Mouse (Mus musculus) CD4-positive naive resting alpha-beta T cell, adult 57 days (primary cell): ENCODE data around the gene Olfr1222. TPM values are rescaled to one million over a fixed set of nuclear protein-coding genes. Genes with fewer than 3 reads are reported as not detected.

Experiments
- total RNA-seq: library from RNA; stranded (reverse); gene quantifications from one replicate; pipeline ENCODE4 v1.2.4, GENCODE M21; 2023

Olfr1222 gene
- not detected for total RNA-seq

DNA sequence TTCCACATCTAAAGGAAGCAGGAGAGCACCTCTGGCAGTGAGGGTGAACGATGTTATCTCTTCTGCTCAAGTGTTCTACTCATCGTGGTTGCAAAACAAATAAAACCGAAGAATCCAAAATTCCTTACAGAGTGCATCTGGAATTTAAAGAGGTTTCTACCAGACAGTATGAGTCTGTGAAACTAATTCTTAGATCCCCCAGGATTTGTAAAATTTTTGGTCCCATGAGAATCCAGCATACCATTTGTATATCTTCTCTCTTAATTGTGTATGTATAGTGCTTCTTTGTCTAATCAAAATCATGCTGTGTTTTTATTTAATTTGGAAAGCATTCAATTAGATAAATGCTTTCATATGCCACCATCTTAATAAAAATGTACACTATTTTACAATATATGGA lies at the start of gene Olfr1222:
TSS of gene Olfr1222 (minus strand) at position 101 of the 400 bp plus-strand sequence.

DNA sequence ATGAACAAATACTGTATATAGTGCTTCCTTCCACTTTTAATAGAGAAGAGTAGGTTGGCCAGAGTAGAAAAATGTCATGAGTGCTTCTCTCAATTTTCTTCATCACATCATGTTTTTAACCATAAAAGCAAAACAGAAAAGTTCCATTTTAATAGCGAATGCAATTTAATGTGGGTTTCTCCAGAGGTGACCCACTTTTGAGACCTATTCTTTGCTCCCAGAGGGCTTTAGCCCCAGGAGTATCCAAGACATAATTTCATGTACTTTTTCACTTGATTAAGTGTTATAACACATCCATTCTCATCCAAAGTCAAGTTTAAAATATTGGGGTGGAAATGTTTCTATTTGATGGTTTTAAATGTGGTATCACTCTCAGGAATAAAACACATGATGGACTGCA lies 41.7 kb upstream of the Olfr1222 start, which contains the start of gene Olfr1225:
TSS of gene Olfr1225 (minus strand) at position 101 of the 400 bp plus-strand sequence.

DNA sequence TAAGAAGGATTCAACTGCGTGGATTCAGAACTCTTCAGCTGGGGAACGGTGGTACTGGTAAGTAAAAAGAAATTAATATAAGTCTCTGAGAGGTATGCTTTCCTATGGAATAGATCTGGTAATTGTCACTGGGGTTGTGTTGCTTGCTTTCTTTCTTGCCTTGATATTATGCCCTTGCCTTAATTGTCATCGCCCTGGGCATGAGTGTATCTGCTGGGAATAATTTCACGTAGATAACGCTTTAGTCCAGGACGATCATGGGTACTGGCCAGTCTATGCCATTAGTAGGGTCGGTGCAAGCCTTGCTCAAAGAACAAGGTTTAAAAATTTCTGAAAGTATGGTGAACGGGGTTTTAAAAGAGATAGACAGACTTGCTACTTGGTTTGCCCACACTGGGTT lies 31.1 kb upstream of the Olfr1222 start, which contains the start of gene Olfr1224-ps1:
TSS of gene Olfr1224-ps1 (minus strand) at position 101 of the 400 bp plus-strand sequence.

DNA sequence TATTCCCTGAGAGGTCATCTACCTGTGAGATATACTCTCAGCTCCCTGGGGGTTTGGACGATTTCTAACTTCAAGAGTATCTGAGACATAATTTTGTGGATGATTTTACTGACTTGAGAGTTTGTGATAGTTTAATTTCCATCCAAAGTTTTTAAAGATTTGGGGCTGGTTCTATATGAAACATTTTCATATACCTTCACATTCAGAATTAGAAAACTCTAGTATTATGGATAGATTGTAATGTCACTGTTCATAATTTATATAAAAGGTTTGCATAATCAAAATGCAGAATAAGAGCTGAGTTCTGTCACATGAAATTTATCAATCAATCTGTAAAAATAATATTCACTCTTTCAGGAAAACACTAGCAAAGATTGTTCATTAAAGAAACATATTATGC lies 18.6 kb upstream of the Olfr1222 start, which contains the start of gene Olfr1223:
TSS of gene Olfr1223 (minus strand) at position 101 of the 400 bp plus-strand sequence.

DNA sequence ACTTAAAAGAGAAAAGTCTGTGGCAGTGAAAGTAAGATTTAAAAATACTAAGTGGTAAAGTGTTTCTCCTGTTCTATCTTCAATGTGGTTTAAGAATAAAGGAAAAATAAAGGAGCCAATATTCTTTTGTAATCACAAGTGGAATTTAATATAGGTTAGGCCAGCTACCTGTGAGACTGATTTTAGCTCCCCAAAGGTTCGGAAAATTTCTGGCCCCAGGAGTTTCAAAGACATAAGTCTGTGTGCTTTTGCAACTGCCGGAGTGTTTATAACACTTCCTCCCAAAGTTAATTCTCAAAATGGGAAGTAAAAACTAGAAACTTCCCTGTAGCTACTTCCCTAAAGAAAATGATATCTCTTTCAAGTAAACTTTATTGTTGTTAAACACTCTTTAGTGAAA lies 15.7 kb downstream of the Olfr1222 start, which contains the start of gene Olfr1221:
TSS of gene Olfr1221 (minus strand) at position 101 of the 400 bp plus-strand sequence.

DNA sequence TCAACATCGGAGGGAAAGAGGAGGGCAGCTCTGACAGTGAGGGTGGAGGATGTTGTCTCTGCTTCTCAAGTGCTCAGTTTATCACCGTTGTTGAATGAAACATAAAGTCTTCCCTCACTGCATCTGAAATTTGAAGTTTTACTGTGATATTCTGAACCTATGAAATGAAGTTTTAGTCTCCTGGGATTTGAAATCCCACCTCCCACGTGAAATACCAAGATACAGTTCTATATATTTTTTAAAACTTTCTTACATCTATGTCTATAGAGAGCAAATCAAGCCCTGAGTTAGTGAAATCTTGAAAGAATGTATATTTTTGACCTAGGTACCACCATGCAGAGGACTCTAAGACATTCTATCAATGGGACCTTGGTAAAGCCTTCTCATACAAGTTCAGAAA lies 26.1 kb downstream of the Olfr1222 start, which contains the start of gene Olfr1220:
TSS of gene Olfr1220 (minus strand) at position 101 of the 400 bp plus-strand sequence.

DNA sequence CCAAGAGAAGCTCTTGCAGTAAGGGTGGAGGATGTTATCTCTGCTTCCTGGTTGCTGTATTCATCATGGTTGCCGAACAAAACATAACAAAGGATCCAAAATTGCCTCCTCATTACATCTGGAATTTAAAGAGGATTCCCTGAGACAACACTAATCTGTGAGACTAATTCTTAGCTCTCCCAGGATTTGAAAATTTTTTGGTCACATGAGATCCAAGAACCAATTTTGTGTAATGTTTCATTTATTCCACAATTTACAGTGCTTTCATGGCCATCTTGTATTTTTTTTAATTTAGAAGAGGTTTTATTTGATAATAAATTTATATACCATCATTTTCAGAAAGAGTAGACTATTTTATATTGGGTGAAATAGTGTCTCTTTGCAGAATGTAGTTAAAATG lies 49.4 kb downstream of the Olfr1222 start, which contains the start of gene Olfr1219:
TSS of gene Olfr1219 (minus strand) at position 101 of the 400 bp plus-strand sequence.

Other genes starting within 250 kb of the Olfr1222 start
- gene Olfr1208, start 230.7 kb downstream of the Olfr1222 start, total RNA-seq = not detected
- not detected for gene Olfr1209, start 217.9 kb downstream of the Olfr1222 start, total RNA-seq
- not detected for gene Olfr1211, start 194.9 kb downstream of the Olfr1222 start, total RNA-seq
- gene Olfr1212, start 179.1 kb downstream of the Olfr1222 start, total RNA-seq = not detected
- not detected for gene Gm13762, start 152.8 kb downstream of the Olfr1222 start, total RNA-seq
- gene Olfr1214, start 140.4 kb downstream of the Olfr1222 start, total RNA-seq = not detected
- gene Olfr1215, start 126.1 kb downstream of the Olfr1222 start, total RNA-seq = not detected
- gene Olfr1216, start 114.7 kb downstream of the Olfr1222 start, total RNA-seq = not detected
- gene Olfr1217, start 101.0 kb downstream of the Olfr1222 start, total RNA-seq = not detected
- gene Olfr1218, start 71.9 kb downstream of the Olfr1222 start, total RNA-seq = not detected
- gene Olfr1219, start 49.5 kb downstream of the Olfr1222 start, total RNA-seq = not detected
- not detected for gene Olfr1220, start 26.2 kb downstream of the Olfr1222 start, total RNA-seq
- gene Olfr1221, start 15.8 kb downstream of the Olfr1222 start, total RNA-seq = not detected
- not detected for gene Olfr1223, start 18.5 kb upstream of the Olfr1222 start, total RNA-seq
- gene Olfr1224-ps1, start 31.0 kb upstream of the Olfr1222 start, total RNA-seq = not detected
- gene Olfr1225, start 41.6 kb upstream of the Olfr1222 start, total RNA-seq = not detected
- gene Olfr1226, start 67.0 kb upstream of the Olfr1222 start, total RNA-seq = not detected
- gene Olfr1228, start 121.0 kb upstream of the Olfr1222 start, total RNA-seq = not detected
- not detected for gene Olfr1229, start 155.0 kb upstream of the Olfr1222 start, total RNA-seq
- gene Olfr1230, start 164.2 kb upstream of the Olfr1222 start, total RNA-seq = not detected
- gene Olfr1231, start 174.0 kb upstream of the Olfr1222 start, total RNA-seq = not detected
- gene Olfr1232, start 196.6 kb upstream of the Olfr1222 start, total RNA-seq = not detected
- gene Olfr1233, start 209.3 kb upstream of the Olfr1222 start, total RNA-seq = not detected
- not detected for gene Olfr1234, start 231.8 kb upstream of the Olfr1222 start, total RNA-seq